Mouse (Mus musculus): ENCODE results near the gene Ccm2.
A peak's percentile ranks its signal among the peaks of the same experiment; 100 is the strongest.

Ccm2 gene

DNA sequence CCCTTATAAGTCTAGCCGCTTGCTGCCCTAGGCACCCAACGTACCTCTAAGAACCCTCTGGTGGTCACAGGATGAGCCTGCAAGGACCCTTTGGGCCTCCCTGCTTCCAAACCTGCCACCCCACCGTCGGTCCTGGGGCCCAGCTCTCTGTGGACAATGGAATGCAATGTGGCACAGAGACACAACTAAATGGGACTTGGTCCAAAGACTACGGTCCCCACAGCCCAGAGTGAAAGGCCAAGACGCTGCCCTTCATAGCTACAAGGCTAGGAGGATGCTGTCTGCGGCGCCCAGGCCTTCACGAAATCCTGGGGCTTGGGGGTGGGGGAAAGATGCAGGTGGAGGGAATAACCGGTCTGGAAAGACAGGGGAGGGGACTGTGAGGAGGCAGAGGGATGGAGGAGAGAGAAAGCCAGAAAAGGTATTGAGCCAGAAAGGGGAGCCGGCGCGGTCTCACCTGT, 58.4 kb downstream of the Ccm2 start:
- no peak for DNase-seq

DNA sequence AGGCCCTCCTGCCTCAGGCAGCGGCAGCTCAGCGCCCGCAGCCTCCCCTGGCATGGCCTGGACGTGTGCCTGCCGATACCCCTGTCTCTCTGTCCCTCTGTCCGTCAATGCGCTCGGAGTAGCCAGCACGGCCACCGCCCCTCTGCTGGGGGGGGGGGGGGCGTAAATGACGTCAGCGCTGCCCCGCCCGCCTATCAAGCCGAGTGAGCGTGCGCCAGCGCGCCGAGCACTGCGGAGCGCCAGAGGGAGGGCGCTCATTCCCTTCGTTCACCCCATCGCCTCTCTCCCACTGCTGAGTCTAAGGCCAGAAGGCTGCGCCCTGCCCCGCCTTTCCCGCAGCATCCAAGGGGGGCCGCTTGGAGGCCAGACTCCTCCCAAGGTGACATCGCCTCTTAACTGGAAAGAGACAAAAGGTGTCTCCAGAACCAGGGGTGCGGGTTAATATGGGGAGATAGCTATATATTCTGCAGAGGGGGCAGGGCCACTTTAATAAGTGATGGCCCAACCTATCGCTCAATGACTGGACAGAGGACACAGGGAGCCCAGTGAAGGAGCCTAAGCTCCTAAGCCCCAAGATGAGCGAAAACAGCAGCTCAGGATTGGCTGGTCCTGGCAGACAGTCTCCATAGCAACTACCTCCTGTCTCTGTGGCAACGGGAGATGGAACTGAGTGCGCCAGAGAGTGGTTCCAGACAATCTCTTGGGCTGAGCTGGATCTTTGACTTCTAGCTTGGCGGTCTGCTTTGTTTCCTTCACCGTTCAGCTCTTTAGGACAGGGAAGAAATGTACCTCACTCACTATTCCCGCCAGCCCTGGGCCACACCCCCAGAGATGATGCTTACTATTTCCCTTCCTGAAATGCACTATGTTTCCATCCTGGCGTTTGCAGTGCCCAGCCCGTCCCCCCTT, 59.1 kb downstream of the Ccm2 start, which contains the start of gene Nacad:
Nacad (minus strand) TSS at position 563 of the 909 bp plus-strand sequence.
- no peak for DNase-seq

DNA sequence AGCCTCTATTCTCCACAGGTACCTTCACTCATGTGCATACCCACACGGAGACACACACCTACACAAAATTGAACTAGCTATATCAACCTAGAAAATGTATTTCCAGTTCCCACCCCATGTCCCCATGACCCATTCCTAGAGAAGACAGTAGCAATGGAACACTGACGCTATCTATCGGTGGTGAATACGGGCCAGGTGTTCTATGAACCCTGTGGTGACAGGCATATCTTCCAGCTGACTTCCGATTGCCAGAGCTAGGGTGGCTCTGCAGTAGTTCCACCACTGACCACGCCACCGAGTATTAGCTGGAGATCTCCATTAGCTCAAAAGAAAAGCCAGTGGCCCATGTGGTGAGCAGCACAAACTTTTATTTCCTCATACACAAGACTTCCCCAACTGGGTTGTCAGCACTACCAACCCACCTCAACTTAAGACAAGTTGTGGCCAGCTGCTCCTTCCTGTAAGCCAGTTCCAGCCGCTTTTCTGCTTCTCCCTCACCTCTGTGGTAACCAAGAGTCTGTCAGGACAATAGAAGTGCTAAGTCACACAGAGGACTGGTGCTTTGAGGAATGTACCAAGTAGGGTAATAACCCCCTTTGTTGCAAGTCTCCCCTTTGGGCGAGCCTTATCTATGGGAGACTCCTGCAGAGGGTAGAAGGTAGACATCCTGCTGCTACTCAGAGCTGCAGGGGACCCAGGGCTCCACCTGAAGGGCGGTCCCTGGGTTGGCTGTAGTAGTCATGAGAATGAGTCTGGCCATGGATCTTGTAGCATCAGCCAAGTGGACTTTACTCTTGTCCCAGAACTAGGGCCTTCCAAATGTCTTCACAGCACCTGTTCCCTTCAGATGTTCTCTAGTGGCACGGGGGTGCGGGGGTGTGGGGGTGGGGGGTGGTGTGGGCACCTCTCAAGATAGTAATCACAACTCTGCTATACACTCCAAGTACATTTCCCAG, 68.8 kb downstream of the Ccm2 start:
- no peak for DNase-seq

DNA sequence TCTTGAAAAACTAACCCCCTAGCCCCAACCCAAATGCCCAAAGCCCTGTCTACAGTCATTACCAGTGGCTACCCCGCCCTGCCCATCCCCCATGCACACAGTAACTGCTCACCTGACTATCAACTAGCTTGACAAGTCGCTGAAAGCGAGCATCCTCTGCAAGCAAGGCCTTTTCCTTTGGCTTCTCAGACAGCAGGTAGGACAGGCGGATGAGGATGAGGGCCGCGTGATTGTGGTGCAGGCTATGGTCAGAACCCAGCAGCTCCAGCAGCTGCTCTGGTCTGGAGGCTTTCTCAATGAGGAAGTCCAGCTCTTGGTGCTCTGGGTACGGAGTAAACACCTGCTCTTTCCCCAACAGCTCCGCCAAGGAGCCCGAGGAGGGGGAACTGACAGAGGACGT, 77.0 kb downstream of the Ccm2 start:
- no peak for DNase-seq

DNA sequence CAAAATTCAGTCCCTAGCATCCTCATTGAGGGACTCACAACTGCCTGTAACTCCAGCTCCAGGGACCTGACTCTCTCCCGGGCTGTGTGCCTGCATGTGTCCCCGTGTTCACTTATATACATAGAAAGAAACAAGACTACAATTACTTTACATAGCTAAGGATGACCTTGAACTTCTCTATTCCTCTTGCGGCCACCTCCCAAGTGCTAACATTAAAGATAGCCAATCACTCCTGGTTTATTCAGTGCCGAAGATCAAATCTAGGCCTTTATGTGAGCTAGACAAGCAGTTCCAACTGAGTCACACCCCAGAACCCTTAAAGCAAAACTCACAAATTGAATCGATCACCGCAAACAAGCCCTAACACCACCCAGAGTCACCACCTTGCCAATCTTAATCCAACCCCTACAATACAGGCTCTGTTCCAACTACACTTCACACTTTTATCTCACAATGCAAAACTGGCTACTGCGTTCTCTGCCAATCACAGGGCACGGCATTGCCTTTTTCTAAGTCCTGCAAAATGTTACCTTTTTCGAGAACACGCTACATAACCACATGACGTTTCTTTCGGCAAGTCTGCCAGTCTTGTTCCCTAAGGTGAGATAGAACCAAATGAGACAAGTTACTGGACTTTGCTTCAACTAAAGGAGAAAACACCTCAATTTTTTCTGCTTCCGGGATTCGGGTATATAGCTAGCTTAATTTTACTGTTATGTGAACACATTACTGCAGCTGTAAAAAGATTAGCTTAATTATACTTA, 78.1 kb downstream of the Ccm2 start:
- DNase-seq, result no peak

DNA sequence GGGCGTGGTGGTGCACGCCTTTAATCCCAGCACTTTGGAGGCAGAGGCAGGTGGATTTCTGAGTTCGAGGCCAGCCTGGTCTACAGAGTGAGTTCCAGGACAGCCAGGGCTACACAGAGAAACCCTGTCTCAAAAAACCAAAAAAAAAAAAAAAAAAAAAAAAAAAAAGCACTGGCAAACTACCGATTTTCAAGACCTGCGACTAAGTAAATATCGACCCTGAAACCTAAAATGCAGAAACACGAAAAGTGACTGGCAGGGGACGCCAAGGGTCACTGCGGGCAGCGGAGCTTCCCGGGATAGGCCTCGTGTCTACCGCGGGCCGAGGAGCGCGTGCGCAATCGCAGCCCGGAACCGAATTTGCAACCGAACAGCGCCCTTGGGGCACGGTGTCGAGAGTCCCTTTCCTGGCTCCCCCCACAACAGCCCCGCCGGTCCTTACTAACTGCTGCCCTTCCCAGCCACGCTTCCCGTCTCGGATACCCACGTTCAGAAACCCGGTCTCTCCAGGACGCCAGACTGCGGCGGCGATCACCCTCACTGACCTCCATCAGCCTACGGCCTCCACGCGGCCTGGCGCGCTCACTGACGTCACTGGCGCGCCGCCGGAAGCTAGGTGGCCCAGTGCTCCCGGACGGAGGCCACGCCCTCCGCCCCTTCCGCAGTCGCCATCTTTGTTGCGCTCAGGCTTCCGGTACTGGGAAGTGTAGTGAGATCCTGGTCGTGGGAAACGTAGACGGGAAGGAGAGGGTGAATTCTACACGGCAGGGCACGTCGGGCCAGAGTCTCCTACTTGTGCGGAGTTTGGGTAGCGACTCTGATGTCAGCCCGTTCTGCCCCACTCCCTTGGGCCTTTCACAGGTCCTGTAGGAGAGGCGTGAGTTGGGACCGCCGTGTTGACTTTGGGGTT, 79.0 kb downstream of the Ccm2 start, which contains the start of gene Tbrg4:
Tbrg4 (minus strand) TSS at position 590 of the 910 bp plus-strand sequence.
- peak; percentile 93 to 97 for DNase-seq

DNA sequence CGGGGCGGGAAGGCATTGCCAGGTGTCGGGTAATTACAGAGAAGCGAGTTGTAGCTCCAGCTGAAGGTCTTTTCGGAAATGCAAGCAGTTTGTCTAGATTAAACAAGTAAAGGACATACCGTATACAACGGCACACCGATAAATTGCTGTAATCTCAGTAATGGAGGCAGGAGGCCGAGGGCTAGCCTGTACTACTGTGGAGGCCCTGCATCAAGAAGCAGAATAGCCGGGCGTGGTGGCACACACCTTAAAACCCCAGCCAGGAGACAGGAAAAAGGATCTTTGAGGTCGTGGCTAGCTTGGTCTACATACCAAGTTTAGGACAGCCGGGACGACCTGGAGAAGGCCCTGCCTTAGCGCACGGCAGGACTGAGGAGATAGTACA, 79.7 kb downstream of the Ccm2 start:
- DNase-seq, result peak in 1 of 2 experiments; percentile 44

DNA sequence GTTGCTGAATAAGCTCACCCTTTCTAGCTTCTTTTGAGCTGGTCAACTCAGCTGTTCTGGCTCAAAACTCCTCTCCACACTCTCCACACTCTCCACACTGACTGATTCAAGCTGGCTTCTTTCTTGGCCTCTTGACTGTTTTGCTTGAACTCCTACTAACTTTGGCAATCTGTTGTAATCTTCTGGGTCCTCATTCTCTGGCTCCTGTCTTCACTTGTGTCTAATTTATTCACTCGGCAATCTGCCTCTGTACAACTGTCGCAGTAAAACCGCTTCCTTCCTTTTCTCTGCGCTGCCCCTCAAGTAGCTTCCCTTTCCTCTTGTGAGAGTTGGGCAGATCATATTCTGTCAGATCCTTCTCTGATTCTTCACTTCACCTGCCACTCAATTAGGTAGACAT, 81.0 kb downstream of the Ccm2 start:
- DNase-seq, result no peak

DNA sequence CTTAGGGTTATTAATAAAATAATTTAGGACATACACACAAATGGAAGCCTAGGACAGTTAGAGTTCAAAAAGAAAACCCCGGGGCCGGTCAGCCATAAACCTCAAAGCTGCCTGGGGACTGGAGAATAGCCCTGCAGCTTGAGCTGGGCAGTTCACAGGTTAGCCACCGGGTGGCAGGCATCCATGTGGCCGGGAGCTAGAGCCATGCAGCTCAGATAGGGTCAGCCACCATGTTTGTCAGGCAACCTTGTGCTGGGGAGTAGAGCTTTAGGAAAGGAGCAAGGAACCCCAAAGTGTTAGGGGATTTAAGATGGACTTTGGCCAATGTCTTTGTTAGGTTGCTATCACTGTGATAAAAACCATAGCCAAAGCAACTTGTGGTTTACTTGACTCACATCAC, 81.9 kb downstream of the Ccm2 start:
- DNase-seq, result peak; percentile 59 to 77

DNA sequence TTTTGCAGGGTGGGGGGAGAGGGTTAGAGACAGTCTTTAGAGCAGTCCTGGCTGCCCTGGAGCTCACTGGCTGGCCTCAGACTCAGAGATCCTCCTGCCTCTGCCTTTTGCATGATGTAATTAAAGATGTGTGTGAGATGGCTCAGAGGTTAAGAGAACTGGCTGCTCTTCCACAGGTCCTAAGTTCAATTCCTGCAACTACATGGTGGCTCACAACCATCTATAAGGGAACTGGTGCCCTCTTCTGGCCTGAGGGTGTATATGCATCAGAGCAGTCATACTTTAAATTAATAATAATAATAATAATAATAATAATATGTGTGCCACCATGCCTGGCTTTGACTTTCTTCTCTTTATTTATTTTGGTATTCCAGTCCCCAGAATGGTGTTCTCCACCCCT, 83.0 kb downstream of the Ccm2 start:
- DNase-seq, result peak in 1 of 2 experiments; percentile 37

DNA sequence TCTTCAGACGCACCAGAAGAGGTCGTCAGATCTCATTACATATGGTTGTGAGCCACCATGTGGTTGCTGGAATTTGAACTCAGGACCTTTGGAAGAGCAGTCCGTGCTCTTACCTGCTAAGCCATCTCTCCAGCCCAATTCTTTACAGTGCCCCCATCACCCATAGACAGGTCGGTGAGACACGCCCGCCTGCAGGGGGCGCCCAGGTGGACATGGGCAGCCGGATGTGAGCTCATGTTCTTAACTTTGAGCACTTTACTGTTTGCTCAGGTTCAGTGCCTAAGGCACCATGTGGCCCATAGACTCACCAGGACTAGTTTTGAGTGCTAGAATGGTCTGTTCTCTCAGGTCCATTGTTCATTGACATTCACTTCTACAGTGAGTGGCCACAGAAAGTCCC, 89.5 kb downstream of the Ccm2 start:
- DNase-seq, result no peak

DNA sequence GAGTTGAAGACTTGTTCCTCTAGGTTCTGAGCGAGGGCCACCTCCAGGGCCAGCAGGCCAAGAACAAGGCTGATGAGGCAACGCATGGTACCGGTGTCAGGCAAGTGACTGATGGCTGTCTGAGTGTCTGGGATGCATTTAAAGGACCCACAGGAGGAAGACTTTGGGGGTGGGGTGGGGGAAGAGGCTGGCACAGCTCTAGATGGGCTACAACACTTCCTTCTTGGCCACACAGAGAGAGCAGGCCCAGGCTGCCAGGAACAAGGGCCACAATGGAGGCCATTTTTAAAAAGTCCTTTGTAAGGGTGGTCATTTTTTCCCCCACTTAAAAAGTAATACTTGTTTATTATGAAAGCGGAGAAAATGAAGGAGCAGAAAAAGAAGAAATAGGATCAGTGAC, 91.8 kb downstream of the Ccm2 start, which contains the start of gene Wap:
Wap (minus strand) TSS at position 101 of the 400 bp plus-strand sequence.
- DNase-seq, result no peak

DNA sequence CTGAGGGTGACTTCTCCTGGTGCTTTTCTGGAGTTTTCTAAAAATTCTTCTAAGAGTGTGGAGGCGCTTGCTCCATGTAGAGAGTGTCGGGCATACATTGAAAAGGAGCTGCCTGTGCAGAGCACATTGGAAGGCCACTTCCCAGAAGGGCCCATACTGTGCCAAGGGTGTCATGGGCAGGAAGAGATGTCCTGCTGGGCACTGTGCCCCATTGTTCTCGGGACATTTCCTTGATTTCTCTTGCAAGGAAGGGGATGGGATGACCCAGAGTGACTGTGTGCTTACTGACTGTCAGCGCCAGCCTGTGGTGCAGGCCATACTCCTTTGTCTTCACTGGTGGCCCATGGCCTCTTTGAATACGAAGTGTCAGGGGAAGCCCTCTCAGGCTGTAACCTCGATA, 92.4 kb downstream of the Ccm2 start:
- DNase-seq, result no peak

DNA sequence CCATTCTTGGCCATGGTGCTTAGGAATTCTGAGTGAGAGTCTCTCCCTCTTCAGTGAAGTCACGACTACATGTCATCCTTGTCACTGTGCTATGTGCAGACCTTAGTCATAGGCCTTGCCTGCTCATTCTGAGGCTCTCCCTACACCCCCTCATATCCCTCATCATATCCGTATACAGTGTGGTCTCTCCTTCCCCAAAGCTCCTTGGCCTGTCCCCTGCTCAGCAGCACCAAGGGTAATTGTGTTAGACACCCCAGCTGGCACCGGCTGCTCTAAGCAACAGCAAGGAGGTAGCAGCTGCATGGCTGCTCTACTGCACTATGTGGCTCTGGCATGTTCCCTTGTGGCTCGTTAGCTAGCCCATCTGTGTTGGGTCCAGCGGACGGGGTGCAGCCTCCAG, 97.9 kb downstream of the Ccm2 start:
- DNase-seq, result no peak

Measured in kidney, postnatal 25 days (tissue).